Mouse (Mus musculus) MEL (cell line): ENCODE data around the gene Amh. TPM values are rescaled to one million over a fixed set of nuclear protein-coding genes. Genes with fewer than 3 reads are reported as not detected.

Experiments used
- DNase-seq: peaks from one replicate; pipeline ENCODE4 v3.0.0; 2011; ENCODE audit warnings: low read depth, low spot score
- H3K27ac ChIP-seq: 2 replicates; pipeline ENCODE4 v1.5.1; 2012; ENCODE audit warnings: low read depth, mild to moderate bottlenecking, control low read depth, low read length, moderate library complexity; ENCODE audit not compliant: control insufficient read depth
- H3K27me3 ChIP-seq, 2 experiments: fragments of 150-350 bp in 1 of 2; sonication (generic) in 1 of 2; 2 replicates each; pipeline ENCODE4 v1.6.1; 2012; ENCODE audit warnings: low read length in 2 of 2, mild to moderate bottlenecking in 2 of 2, improper control_type of control experiment in 1 of 2, moderate library complexity in 1 of 2; ENCODE audit not compliant: insufficient read depth in 2 of 2, control insufficient read depth in 1 of 2
- H3K36me3 ChIP-seq, 2 experiments: 2 replicates each; pipeline ENCODE4 v1.6.1; 2012 to 2014; ENCODE audit warnings: low read length in 2 of 2, improper control_type of control experiment in 1 of 2, inconsistent platforms in 1 of 2, mild to moderate bottlenecking in 1 of 2; ENCODE audit not compliant: insufficient read depth in 2 of 2, control insufficient read depth in 1 of 2
- H3K4me1 ChIP-seq, 2 experiments: fragments of 150-350 bp in 1 of 2; sonication (generic) in 1 of 2; 2 replicates each; pipeline ENCODE4 v1.6.1; 2012; ENCODE audit warnings: low read length in 2 of 2, improper control_type of control experiment in 1 of 2, mild to moderate bottlenecking in 1 of 2; ENCODE audit not compliant: insufficient read depth in 2 of 2, control insufficient read depth in 1 of 2
- H3K4me3 ChIP-seq, 2 experiments: fragments of 150-350 bp in 1 of 2; sonication (generic) in 1 of 2; 2 replicates each; pipeline ENCODE4 v1.5.1; 2012; ENCODE audit warnings: low read depth in 2 of 2, low read length in 2 of 2, mild to moderate bottlenecking in 2 of 2, moderate library complexity in 2 of 2, control low read depth in 1 of 2, improper control_type of control experiment in 1 of 2; ENCODE audit not compliant: control insufficient read depth in 1 of 2, insufficient read depth in 1 of 2
- H3K79me2 ChIP-seq: 2 replicates; pipeline ENCODE4 v1.6.1; 2012; ENCODE audit warnings: mild to moderate bottlenecking, low read length, moderate library complexity; ENCODE audit not compliant: control insufficient read depth, poor library complexity, insufficient read depth
- H3K9ac ChIP-seq: 2 replicates; pipeline ENCODE4 v1.6.1; 2012; ENCODE audit warnings: low read depth, mild to moderate bottlenecking, control low read depth, low read length, moderate library complexity; ENCODE audit not compliant: control insufficient read depth, poor library complexity, severe bottlenecking
- H3K9me3 ChIP-seq: fragments of 150-350 bp; sonication (generic); replicated peaks from 2 replicates; pipeline ENCODE4 v1.6.1; 2012; ENCODE audit warnings: mild to moderate bottlenecking, low read length, improper control_type of control experiment, moderate library complexity; ENCODE audit not compliant: insufficient read depth
- CHD2 ChIP-seq: IDR thresholded peaks from 2 replicates; pipeline ENCODE4 v1.6.1; 2011; ENCODE audit warnings: low read length, improper control_type of control experiment
- CTCF ChIP-seq, 3 experiments: IDR thresholded peaks in 2 of 3; conservative IDR thresholded peaks in 1 of 3; 2 replicates each; pipeline ENCODE4 v1.5.1; 2011 to 2012; ENCODE audit warnings: low read length in 3 of 3, low read depth in 2 of 3, mild to moderate bottlenecking in 2 of 3, improper control_type of control experiment in 1 of 3, inconsistent platforms in 1 of 3, mixed read lengths in 1 of 3, moderate library complexity in 1 of 3; ENCODE audit not compliant: control insufficient read depth in 1 of 3, insufficient read depth in 1 of 3, poor library complexity in 1 of 3, severe bottlenecking in 1 of 3
- ELF1 ChIP-seq: IDR thresholded peaks from 2 replicates; pipeline ENCODE4 v1.6.1; 2014; ENCODE audit warnings: low read depth, mild to moderate bottlenecking, inconsistent platforms, low read length, improper control_type of control experiment, moderate library complexity
- EP300 ChIP-seq, 2 experiments: IDR thresholded peaks; 2 replicates each; pipeline ENCODE4 v1.6.1; 2011; ENCODE audit warnings: improper control_type of control experiment in 2 of 2, low read length in 2 of 2, low read depth in 1 of 2, mild to moderate bottlenecking in 1 of 2
- ETS1 ChIP-seq: IDR thresholded peaks from 2 replicates; pipeline ENCODE4 v1.6.1; 2012; ENCODE audit warnings: low read depth, mild to moderate bottlenecking, inconsistent platforms, low read length, improper control_type of control experiment, moderate library complexity
- GATA1 ChIP-seq: IDR thresholded peaks from 2 replicates; pipeline ENCODE4 v1.6.1; 2011; ENCODE audit warnings: low read depth, low read length, improper control_type of control experiment
- JUND ChIP-seq: IDR thresholded peaks from 2 replicates; pipeline ENCODE4 v1.6.1; 2011; ENCODE audit warnings: low read depth, mild to moderate bottlenecking, improper control_type of control experiment, low read length
- MAFK ChIP-seq: IDR thresholded peaks from 2 replicates; pipeline ENCODE4 v1.6.1; 2011; ENCODE audit warnings: low read depth, mild to moderate bottlenecking, low read length, improper control_type of control experiment, borderline replicate concordance
- MAX ChIP-seq: IDR thresholded peaks from 2 replicates; pipeline ENCODE4 v1.6.1; 2011; ENCODE audit warnings: low read length, improper control_type of control experiment
- MAZ ChIP-seq: IDR thresholded peaks from 2 replicates; pipeline ENCODE4 v1.6.1; 2012; ENCODE audit warnings: low read depth, mild to moderate bottlenecking, inconsistent platforms, low read length, improper control_type of control experiment
- MXI1 ChIP-seq: IDR thresholded peaks from 2 replicates; pipeline ENCODE4 v1.6.1; 2011; ENCODE audit warnings: mild to moderate bottlenecking, low read depth, low read length, improper control_type of control experiment
- MYB ChIP-seq: IDR thresholded peaks from 2 replicates; pipeline ENCODE4 v1.6.1; 2011; ENCODE audit warnings: mild to moderate bottlenecking, low read depth, low read length, improper control_type of control experiment
- MYC ChIP-seq: IDR thresholded peaks from 2 replicates; pipeline ENCODE4 v1.6.1; 2011; ENCODE audit warnings: low read depth, mild to moderate bottlenecking, low read length, improper control_type of control experiment, moderate library complexity
- NELFE ChIP-seq: IDR thresholded peaks from 2 replicates; pipeline ENCODE4 v1.6.1; 2011; ENCODE audit warnings: low read depth, low read length, improper control_type of control experiment
- NRF1 ChIP-seq: IDR thresholded peaks from 2 replicates; pipeline ENCODE4 v1.6.1; 2014; ENCODE audit warnings: low read depth, mild to moderate bottlenecking, inconsistent platforms, low read length, improper control_type of control experiment, moderate library complexity; ENCODE audit not compliant: poor library complexity, insufficient read depth, severe bottlenecking
- POLR2A ChIP-seq, 2 experiments: IDR thresholded peaks; 2 replicates each; pipeline ENCODE4 v1.6.1; 2011 to 2012; ENCODE audit warnings: low read length in 2 of 2, mild to moderate bottlenecking in 2 of 2, control low read depth in 1 of 2, improper control_type of control experiment in 1 of 2, low read depth in 1 of 2, moderate library complexity in 1 of 2; ENCODE audit not compliant: control insufficient read depth in 1 of 2, insufficient read depth in 1 of 2, poor library complexity in 1 of 2
- POLR2AphosphoS2 ChIP-seq: IDR thresholded peaks from 2 replicates; pipeline ENCODE4 v1.6.1; 2011; ENCODE audit warnings: low read length, improper control_type of control experiment
- POLR2AphosphoS5 ChIP-seq: IDR thresholded peaks from 2 replicates; pipeline ENCODE4 v1.6.1; 2012; ENCODE audit warnings: low read depth, borderline replicate concordance, mild to moderate bottlenecking, inconsistent platforms, low read length, moderate library complexity, mixed read lengths
- RAD21 ChIP-seq: IDR thresholded peaks from 2 replicates; pipeline ENCODE4 v1.6.1; 2011; ENCODE audit warnings: mild to moderate bottlenecking, low read depth, low read length, improper control_type of control experiment
- SIN3A ChIP-seq: IDR thresholded peaks from 2 replicates; pipeline ENCODE4 v1.6.1; 2012; ENCODE audit warnings: low read length, improper control_type of control experiment, inconsistent platforms
- SMC3 ChIP-seq: IDR thresholded peaks from 2 replicates; pipeline ENCODE4 v1.6.1; 2011; ENCODE audit warnings: low read depth, low read length, improper control_type of control experiment
- TAL1 ChIP-seq: IDR thresholded peaks from 2 replicates; pipeline ENCODE4 v1.6.1; 2012; ENCODE audit warnings: mild to moderate bottlenecking, inconsistent platforms, low read length, moderate library complexity, mixed read lengths
- TBP ChIP-seq: IDR thresholded peaks from 2 replicates; pipeline ENCODE4 v1.8.0; 2011; ENCODE audit warnings: low read depth, low read length, improper control_type of control experiment
- USF1 ChIP-seq: IDR thresholded peaks from 2 replicates; pipeline ENCODE4 v1.6.1; 2014; ENCODE audit warnings: low read depth, mild to moderate bottlenecking, inconsistent platforms, low read length, improper control_type of control experiment, moderate library complexity
- USF2 ChIP-seq, 2 experiments: IDR thresholded peaks; 2 replicates each; pipeline ENCODE4 v1.6.1; 2011 to 2012; ENCODE audit warnings: improper control_type of control experiment in 2 of 2, low read length in 2 of 2, borderline replicate concordance in 1 of 2, inconsistent platforms in 1 of 2, low read depth in 1 of 2, mild to moderate bottlenecking in 1 of 2; ENCODE audit not compliant: insufficient read depth in 1 of 2
- ZC3H11A ChIP-seq: IDR thresholded peaks from 2 replicates; pipeline ENCODE4 v1.6.1; 2012; ENCODE audit warnings: low read depth, mild to moderate bottlenecking, inconsistent platforms, low read length, improper control_type of control experiment
- ZMIZ1 ChIP-seq: IDR thresholded peaks from 2 replicates; pipeline ENCODE4 v1.6.1; 2012; ENCODE audit warnings: low read depth, mild to moderate bottlenecking, inconsistent platforms, low read length, improper control_type of control experiment, moderate library complexity
- ZNF384 ChIP-seq: IDR thresholded peaks from 2 replicates; pipeline ENCODE4 v1.6.1; 2012; ENCODE audit warnings: low read depth, mild to moderate bottlenecking, inconsistent platforms, low read length, improper control_type of control experiment
- polyA plus RNA-seq, 2 experiments: library from polyadenylated mRNA; stranded (reverse) in 1 of 2; unstranded in 1 of 2; fragments of >175 nt in 1 of 2; fragments of >200 nt in 1 of 2; gene quantifications; 2 replicates each; pipeline versions ENCODE4 v1.2.1 to v1.2.4; 2012; ENCODE audit warnings: low replicate concordance in 2 of 2, low read depth in 1 of 2; ENCODE audit not compliant: insufficient read length in 2 of 2, insufficient read depth in 1 of 2, missing spikeins in 1 of 2
- total RNA-seq: library from RNA; depleted of rRNA; stranded (reverse); fragments of 300-350 nt; gene quantifications from 2 replicates; pipeline ENCODE4 v1.2.3, GENCODE M21; 2012

Gene Amh
- total and polyA plus RNA-seq, 3 experiments: 0.42 to 1.1 TPM; not detected in 1

- peak overlapping the region; percentile 35; the same call in 1 of the 2 replicates for H3K27ac ChIP-seq
- H3K9ac ChIP-seq: peak overlapping the region; percentile 32
- H3K79me2 ChIP-seq: peaks cover 4% of the 10 kb centered on the region
- no peaks in the 10 kb centered on the region for H3K9me3 ChIP-seq
- no peaks in the 10 kb centered on the region for H3K27me3 ChIP-seq
- H3K4me3 ChIP-seq: peak overlapping the region; percentile 9 to 44
- 0 out of 2 replicates have a peak, but pooled peaks have one; percentile 36 for TF ChIP-seq MAX
- TF ChIP-seq MXI1: peak; percentile 68; the same call in 1 of the 2 replicates
- no peak for TF ChIP-seq ELF1
- peak; percentile 41 for TF ChIP-seq ZC3H11A
- TF ChIP-seq RAD21: peak; percentile 54
- 0 out of 2 replicates have a peak, but pooled peaks have one; percentile 12 for TF ChIP-seq ETS1
- TF ChIP-seq SMC3: peak; percentile 69
- TF ChIP-seq TBP: peak; percentile 83
- no peak for TF ChIP-seq POLR2AphosphoS2
- no peak for TF ChIP-seq ZMIZ1
- TF ChIP-seq POLR2A (IDR thresholded peaks at IDR 0.05; ENCODE audit: control insufficient read depth in 1 of 2, insufficient read depth in 1 of 2, low read depth in 1 of 2, low read length in 2 of 2, poor library complexity in 1 of 2): peak in 1 of 2 experiments; percentile 37; a peak in 1 of 4 replicates
- peak; percentile 98 for TF ChIP-seq MYC
- peak; percentile 84 for TF ChIP-seq ZNF384
- TF ChIP-seq SIN3A: peak; percentile 62; the same call in 1 of the 2 replicates
- peak; percentile 46 to 79 (median 48) for TF ChIP-seq CTCF (IDR thresholded peaks at IDR 0.05 in 2 of 3, conservative IDR thresholded peaks at IDR 0.05 in 1 of 3; ENCODE audit: control insufficient read depth in 1 of 3, insufficient read depth in 1 of 3, low read depth in 2 of 3, low read length in 3 of 3, poor library complexity in 1 of 3, severe bottlenecking in 1 of 3)
- TF ChIP-seq CHD2: no peak
- TF ChIP-seq USF1: no peak
- no peak for TF ChIP-seq JUND
- no peak for TF ChIP-seq NELFE
- TF ChIP-seq POLR2AphosphoS5: no peak
- DNase-seq: peak; percentile 78
- H3K36me3 ChIP-seq: peaks cover 0 to 16% of the 10 kb centered on the region in 2 experiments; a peak in 1 of 4 replicates
- peaks cover 7 to 23% of the 10 kb centered on the region in 2 experiments for H3K4me1 ChIP-seq
Observed at GRCm38 (mm10) chr10:80821991-80822390, 16.9 kb downstream of the Amh start.

- DNase-seq: no peak
- peak overlapping the region; percentile 35 for H3K27ac ChIP-seq
- H3K9me3 ChIP-seq: no peaks in the 10 kb centered on the region
- no peaks in the 10 kb centered on the region for H3K27me3 ChIP-seq
- H3K9ac ChIP-seq: peak overlapping the region; percentile 42
- TF ChIP-seq GATA1: no peak
- TF ChIP-seq MXI1: no peak
- TF ChIP-seq TBP: no peak
- no peak for TF ChIP-seq MAX
- no peak for TF ChIP-seq USF2 (IDR thresholded peaks at IDR 0.05; ENCODE audit: borderline replicate concordance in 1 of 2, insufficient read depth in 1 of 2, low read depth in 1 of 2, low read length in 2 of 2)
- TF ChIP-seq CHD2: no peak
- no peak for TF ChIP-seq MAZ
- TF ChIP-seq NELFE: no peak
- TF ChIP-seq NRF1: no peak
- TF ChIP-seq ETS1: no peak
- no peak for TF ChIP-seq TAL1
- TF ChIP-seq SIN3A: no peak
- TF ChIP-seq MAFK: no peak
- no peak for TF ChIP-seq ZNF384
- TF ChIP-seq SMC3: no peak
- no peak for TF ChIP-seq RAD21
- no peak for TF ChIP-seq MYB
- no peak; a peak in 1 of 4 replicates for TF ChIP-seq POLR2A (IDR thresholded peaks at IDR 0.05; ENCODE audit: control insufficient read depth in 1 of 2, insufficient read depth in 1 of 2, low read depth in 1 of 2, low read length in 2 of 2, poor library complexity in 1 of 2)
- no peak for TF ChIP-seq EP300 (IDR thresholded peaks at IDR 0.05; ENCODE audit: low read depth in 1 of 2, low read length in 2 of 2)
- no peak for TF ChIP-seq JUND
- H3K4me3 ChIP-seq: peak overlapping the region; percentile 9 to 44; a peak in 3 of 4 replicates
- peaks cover 0 to 16% of the 10 kb centered on the region in 2 experiments; a peak in 2 of 4 replicates for H3K36me3 ChIP-seq
- peaks cover 7 to 23% of the 10 kb centered on the region in 2 experiments for H3K4me1 ChIP-seq
- H3K79me2 ChIP-seq: peaks cover 9% of the 10 kb centered on the region
Observed at GRCm38 (mm10) chr10:80822528-80822927, 17.5 kb downstream of the Amh start.
